ENCODE assay signal across 12 mouse cellular contexts in genomic region chr12:16045791-16046494, GRCm38 (mm10).
DNase-seq lines count a peak whose midpoint lies in the region; ATAC-seq and TF ChIP-seq lines count a peak whose summit lies in the region.
"Had no signal": no experiment of that assay in that cellular context is flagged by ENCODE, and none has a peak within 500 bp of the region (broad histone marks: within the 10 kb centered on the region; RNA-seq: fewer than 3 reads in every experiment).

No protein-coding gene starts in this region.

- H3K36me3 ChIP-seq in limb, embryonic 14.5 days (ENCODE audit: control insufficient read depth, insufficient read depth, low read length), result no peaks in the 10 kb centered on the region
- H3K36me3 ChIP-seq in limb, embryonic 10.5 days, result no peaks in the 10 kb centered on the region
- H3K36me3 ChIP-seq in forebrain, embryonic 16.5 days (ENCODE audit: control insufficient read depth, insufficient read depth), result no peaks in the 10 kb centered on the region
- H3K36me3 ChIP-seq in neural tube, embryonic 15.5 days, result no peaks in the 10 kb centered on the region
- H3K36me3 ChIP-seq: heart, embryonic 12.5 days had no signal

- 50% methylated on average over 5 of the region's 5 CpGs for WGBS in limb, embryonic 14.5 days
- 79% methylated on average over 5 of the region's 5 CpGs for WGBS in limb, embryonic 10.5 days
- 37% methylated on average over 5 of the region's 5 CpGs for WGBS in forebrain, embryonic 16.5 days
- WGBS in neural tube, embryonic 15.5 days, result 58% methylated on average over 5 of the region's 5 CpGs

- no peak overlapping the region for H3K27ac ChIP-seq in limb, embryonic 14.5 days (replicated peaks; ENCODE audit: low read depth, low read length)
- H3K27ac ChIP-seq in limb, embryonic 10.5 days, result no peak overlapping the region
- no peak overlapping the region for H3K27ac ChIP-seq in forebrain, embryonic 16.5 days (ENCODE audit: low read length)
- no peak overlapping the region for H3K27ac ChIP-seq in neural tube, embryonic 15.5 days (replicated peaks)

- ATAC-seq in limb, embryonic 14.5 days (ENCODE audit: low FRiP score, low read depth), result peak; percentile 50; the same call in 1 of the 2 replicates
- 0 out of 2 replicates have a peak, but pooled peaks have one; percentile 12 for ATAC-seq in common myeloid progenitor, adult 5-6 weeks (replicated peaks; ENCODE audit: low read depth, poor library complexity, severe bottlenecking)
- ATAC-seq in forebrain, embryonic 16.5 days, result peak; percentile 86
- peak; percentile 38; the same call in 1 of the 2 replicates for ATAC-seq in neural tube, embryonic 15.5 days (ENCODE audit: low FRiP score)
- no peak for ATAC-seq in erythroblast, adult 5-6 weeks (replicated peaks; ENCODE audit: low FRiP score, poor library complexity, severe bottlenecking)

- no peak for TF ChIP-seq POLR2A in limb, embryonic 14.5 days (IDR thresholded peaks at IDR 0.05; ENCODE audit: borderline replicate concordance, extremely low read depth, insufficient read depth, insufficient read length)

- H3K4me2 ChIP-seq in limb, embryonic 14.5 days (replicated peaks; ENCODE audit: low read depth, low read length, severe bottlenecking), result no peak overlapping the region
- no peak overlapping the region for H3K4me2 ChIP-seq in forebrain, embryonic 16.5 days (ENCODE audit: low read length)
- no peak overlapping the region for H3K4me2 ChIP-seq in neural tube, embryonic 15.5 days
- H3K4me2 ChIP-seq: heart, embryonic 12.5 days had no signal

- H3K9me3 ChIP-seq in limb, embryonic 14.5 days (ENCODE audit: control insufficient read depth, low read length), result no peaks in the 10 kb centered on the region
- H3K9me3 ChIP-seq in limb, embryonic 10.5 days (replicated peaks), result no peaks in the 10 kb centered on the region
- no peaks in the 10 kb centered on the region for H3K9me3 ChIP-seq in forebrain, embryonic 16.5 days (ENCODE audit: control insufficient read depth, low read length)
- no peaks in the 10 kb centered on the region for H3K9me3 ChIP-seq in neural tube, embryonic 15.5 days (replicated peaks)
- H3K9me3 ChIP-seq: heart, embryonic 12.5 days had no signal

- no peak for DNase-seq in limb, embryonic 14.5 days (ENCODE audit: low spot score)
- DNase-seq in limb, embryonic 10.5 days (ENCODE audit: low spot score), result no peak
- no peak for DNase-seq in yolk sac, embryonic 10.5 days (ENCODE audit: low spot score)
- no peak for DNase-seq in heart, adult 9 months (ENCODE audit: low spot score in 2 of 2)
- DNase-seq: cerebellum, adult 2 months; lung, postnatal 14 days; thymus, adult 18-20 months had no signal

- no peak overlapping the region for H3K9ac ChIP-seq in limb, embryonic 14.5 days (ENCODE audit: low read depth, low read length, severe bottlenecking)
- H3K9ac ChIP-seq in forebrain, embryonic 16.5 days (replicated peaks; ENCODE audit: low read depth, low read length), result no peak overlapping the region
- H3K9ac ChIP-seq in neural tube, embryonic 15.5 days (replicated peaks), result no peak overlapping the region
- H3K9ac ChIP-seq: heart, embryonic 12.5 days had no signal

- H3K27me3 ChIP-seq in limb, embryonic 14.5 days (ENCODE audit: control insufficient read depth, insufficient read depth, low read length), result no peaks in the 10 kb centered on the region
- no peaks in the 10 kb centered on the region for H3K27me3 ChIP-seq in limb, embryonic 10.5 days (ENCODE audit: low read depth, poor library complexity, severe bottlenecking)
- no peaks in the 10 kb centered on the region for H3K27me3 ChIP-seq in forebrain, embryonic 16.5 days (replicated peaks; ENCODE audit: control insufficient read depth, insufficient read depth, low read length)
- no peaks in the 10 kb centered on the region for H3K27me3 ChIP-seq in neural tube, embryonic 15.5 days (replicated peaks)
- H3K27me3 ChIP-seq: heart, embryonic 12.5 days had no signal

- no peak overlapping the region for H3K4me3 ChIP-seq in limb, embryonic 14.5 days (replicated peaks; ENCODE audit: low read length)
- H3K4me3 ChIP-seq in limb, embryonic 10.5 days, result no peak overlapping the region
- no peak overlapping the region for H3K4me3 ChIP-seq in forebrain, embryonic 16.5 days (replicated peaks; ENCODE audit: low read length)
- no peak overlapping the region for H3K4me3 ChIP-seq in neural tube, embryonic 15.5 days (replicated peaks)
- H3K4me3 ChIP-seq: heart, embryonic 12.5 days had no signal

- peaks cover 5% of the 10 kb centered on the region; the same call in 1 of the 2 replicates for H3K4me1 ChIP-seq in limb, embryonic 14.5 days (ENCODE audit: control insufficient read depth, insufficient read depth, low read length)
- no peaks in the 10 kb centered on the region for H3K4me1 ChIP-seq in limb, embryonic 10.5 days
- H3K4me1 ChIP-seq in forebrain, embryonic 16.5 days (replicated peaks; ENCODE audit: control insufficient read depth, insufficient read depth, low read length), result peaks cover 2% of the 10 kb centered on the region; the same call in 1 of the 2 replicates
- no peaks in the 10 kb centered on the region for H3K4me1 ChIP-seq in neural tube, embryonic 15.5 days
